In genomic region chr6:124716864-124717490, GRCm38 (mm10) we compare ENCODE assay signal across 8 mouse cellular contexts. TPM values are rescaled to one million over a fixed set of nuclear protein-coding genes. Genes with fewer than 3 reads are reported as not detected.
A peak's percentile ranks its signal among the peaks of the same experiment; 100 is the strongest.
DNase-seq lines count a peak whose midpoint lies in the region; ATAC-seq lines count a peak whose summit lies in the region.

No protein-coding gene starts in this region.

- 52% methylated on average over 20 of the region's 20 CpGs for WGBS in stomach, embryonic 15.5 days

- H3K36me3 ChIP-seq in stomach, embryonic 15.5 days = peaks cover 29% of the 10 kb centered on the region

- H3K9me3 ChIP-seq in stomach, embryonic 15.5 days = no peaks in the 10 kb centered on the region

- DNase-seq in cerebellum, postnatal 10 days = peak; percentile 66
- DNase-seq in cerebellum, adult 11-12 months = no peak
- peak; percentile 77 for DNase-seq in 416B (ENCODE audit: low read depth)
- DNase-seq in c-Kit-positive CD71-negative TER-119-negative erythroid progenitor cells, embryonic 14.5 days (ENCODE audit: low read depth) = peak; percentile 52
- DNase-seq in kidney, adult 18-20 months = peak; percentile 59
- DNase-seq in lung, postnatal 10 days = peak; percentile 62
- no peak for DNase-seq in frontal cortex, adult 2 months (ENCODE audit: extremely low spot score in 1 of 2, low spot score in 1 of 2)

- peak overlapping the region; percentile 87 for H3K27ac ChIP-seq in stomach, embryonic 15.5 days

- peaks cover 14% of the 10 kb centered on the region for H3K4me1 ChIP-seq in stomach, embryonic 15.5 days

- peak overlapping the region; percentile 46 for H3K4me2 ChIP-seq in stomach, embryonic 15.5 days

- peak overlapping the region; percentile 49 for H3K4me3 ChIP-seq in stomach, embryonic 15.5 days (replicated peaks)

- no peak overlapping the region for H3K9ac ChIP-seq in stomach, embryonic 15.5 days

- no peak for ATAC-seq in stomach, embryonic 15.5 days (ENCODE audit: insufficient read depth, low FRiP score, low read depth)

- H3K27me3 ChIP-seq in stomach, embryonic 15.5 days (replicated peaks) = no peaks in the 10 kb centered on the region

RNA-seq across cellular contexts. Expression of gene Phb2, which starts 4.8 kb away (rescaled TPM):
- polyA plus RNA-seq in stomach, embryonic 15.5 days (2015; fragmentation: Nextera tagmentation; extraction: Ambion mirVana) = 355 and 390 TPM in 2 replicates
- 107 and 108 TPM in 2 replicates for polyA plus RNA-seq in frontal cortex, adult 2 months (2012; rRNA removed)

RNA-seq across cellular contexts. Expression of gene Emg1, which starts 5.0 kb away (rescaled TPM):
- 191 and 202 TPM in 2 replicates for polyA plus RNA-seq in stomach, embryonic 15.5 days (2015; fragmentation: Nextera tagmentation; extraction: Ambion mirVana)
- 62.4 and 68.0 TPM in 2 replicates for polyA plus RNA-seq in frontal cortex, adult 2 months (2012; rRNA removed)

RNA-seq across cellular contexts. Expression of gene Ptpn6, which starts 21.5 kb away (rescaled TPM):
- 19.0 and 19.8 TPM in 2 replicates for polyA plus RNA-seq in stomach, embryonic 15.5 days (2015; fragmentation: Nextera tagmentation; extraction: Ambion mirVana)
- 5.1 and 7.1 TPM in 2 replicates for polyA plus RNA-seq in frontal cortex, adult 2 months (2012; rRNA removed)

RNA-seq across cellular contexts. Expression of gene Grcc10, which starts 24.2 kb away (rescaled TPM):
- 331 and 401 TPM in 2 replicates for polyA plus RNA-seq in stomach, embryonic 15.5 days (2015; fragmentation: Nextera tagmentation; extraction: Ambion mirVana)
- polyA plus RNA-seq in frontal cortex, adult 2 months (2012; rRNA removed) = 383 and 401 TPM in 2 replicates

RNA-seq across cellular contexts. Expression of gene Gm45234, which starts 38.8 kb away (rescaled TPM):
- polyA plus RNA-seq in stomach, embryonic 15.5 days (2015; fragmentation: Nextera tagmentation; extraction: Ambion mirVana) = not detected in 2 replicates
- polyA plus RNA-seq in frontal cortex, adult 2 months (2012; rRNA removed) = not detected in 2 replicates

Comparison
In these comparisons a context has a peak if more than half of its experiments do, and no peak if none do; other contexts are left out.
1. DNase-seq: peak in cerebellum, postnatal 10 days (2 of 2), 416B (single experiment), c-Kit-positive CD71-negative TER-119-negative erythroid progenitor cells, embryonic 14.5 days (single experiment), kidney, adult 18-20 months (single experiment) and lung, postnatal 10 days (single experiment); none in cerebellum, adult 11-12 months (single experiment) and frontal cortex, adult 2 months (0 of 2).